Mouse (Mus musculus) testis, adult 2 months (tissue): ENCODE data around the gene Gzmm.

Experiments
- CTCF ChIP-seq: fragments of 200-500 bp; IDR thresholded peaks from 2 replicates; pipeline ENCODE4 v1.5.1; 2012; ENCODE audit warnings: low read depth, mild to moderate bottlenecking, inconsistent platforms, low read length, moderate library complexity; ENCODE audit not compliant: control insufficient read depth, insufficient read depth, insufficient replicate concordance
- POLR2A ChIP-seq: fragments of 200-500 bp; IDR thresholded peaks from 2 replicates; pipeline ENCODE4 v1.6.1; 2012; ENCODE audit warnings: low read depth, mild to moderate bottlenecking, inconsistent platforms, low read length, moderate library complexity; ENCODE audit not compliant: control insufficient read depth

DNA sequence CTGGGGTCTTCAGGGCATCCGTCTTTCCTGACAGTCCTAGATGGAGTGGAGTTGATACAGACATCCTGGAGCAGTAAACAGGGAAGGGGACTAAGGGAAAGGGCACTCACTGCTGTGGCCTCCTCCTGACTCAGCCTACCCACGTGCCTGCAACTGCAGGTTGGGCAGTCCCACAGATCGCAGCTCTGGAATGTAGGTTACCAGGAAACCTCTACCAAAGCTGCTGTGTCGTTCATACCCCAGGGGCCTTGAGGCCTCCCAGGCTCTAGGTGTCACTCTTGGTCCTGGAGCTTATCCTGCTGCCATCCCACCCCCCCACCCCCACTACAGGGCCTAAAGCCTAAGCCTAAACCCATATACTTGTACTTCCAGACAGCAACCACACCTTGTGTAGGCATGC, 18.9 kb downstream of the Gzmm start:
- TF ChIP-seq CTCF (no peak), POLR2A (no peak)
